Mouse (Mus musculus) ovary, postnatal 10 days (tissue): ENCODE data around the gene Zfp664.

Experiments
- DNase-seq: peaks from one replicate; pipeline ENCODE4 v3.0.0; 2022; ENCODE audit warnings: low spot score

Gene Zfp664

GRCm38 (mm10) chr5:124862013-124862866 lies at the start of gene Zfp664, which contains the start of gene Ccdc92:
Gene Zfp664 (plus strand): TSS chr5:124862691.
Gene Ccdc92 (minus strand): TSS chr5:124862424.
- DNase-seq: peak; percentile 81

GRCm38 (mm10) chr5:124814797-124815196 lies 47.7 kb upstream of the Zfp664 start:
- DNase-seq: no peak

GRCm38 (mm10) chr5:124817050-124817449 lies 45.4 kb upstream of the Zfp664 start:
- no peak for DNase-seq

GRCm38 (mm10) chr5:124822128-124822894 lies 40.2 kb upstream of the Zfp664 start:
- no peak for DNase-seq

- DNase-seq: no peak
Measured at GRCm38 (mm10) chr5:124830331-124830730, 32.2 kb upstream of the Zfp664 start.

- DNase-seq: no peak
Measured at GRCm38 (mm10) chr5:124835218-124835617, 27.3 kb upstream of the Zfp664 start.

GRCm38 (mm10) chr5:124836075-124836474 lies 26.4 kb upstream of the Zfp664 start:
- no peak for DNase-seq

- DNase-seq: no peak
Measured at GRCm38 (mm10) chr5:124836621-124837020, 25.9 kb upstream of the Zfp664 start.

- DNase-seq: no peak
Measured at GRCm38 (mm10) chr5:124840202-124840601, 22.3 kb upstream of the Zfp664 start.

- DNase-seq: no peak
Measured at GRCm38 (mm10) chr5:124840669-124841068, 21.8 kb upstream of the Zfp664 start.

- no peak for DNase-seq
Measured at GRCm38 (mm10) chr5:124843386-124843785, 19.1 kb upstream of the Zfp664 start.

- DNase-seq: no peak
Measured at GRCm38 (mm10) chr5:124844929-124845328, 17.6 kb upstream of the Zfp664 start.

- DNase-seq: no peak
Measured at GRCm38 (mm10) chr5:124847014-124847413, 15.5 kb upstream of the Zfp664 start.

GRCm38 (mm10) chr5:124848994-124849393 lies 13.5 kb upstream of the Zfp664 start:
- DNase-seq: no peak

- DNase-seq: no peak
Measured at GRCm38 (mm10) chr5:124851572-124851971, 10.9 kb upstream of the Zfp664 start.

- no peak for DNase-seq
Measured at GRCm38 (mm10) chr5:124852294-124852693, 10.2 kb upstream of the Zfp664 start.

GRCm38 (mm10) chr5:124853079-124853478 lies 9.4 kb upstream of the Zfp664 start:
- no peak for DNase-seq

- DNase-seq: no peak
Measured at GRCm38 (mm10) chr5:124854202-124854601, 8.3 kb upstream of the Zfp664 start.

- DNase-seq: no peak
Measured at GRCm38 (mm10) chr5:124860013-124860412, 2.5 kb upstream of the Zfp664 start.

GRCm38 (mm10) chr5:124861463-124861862 lies 1.0 kb upstream of the Zfp664 start:
- no peak for DNase-seq

- peak; percentile 60 for DNase-seq
Measured at GRCm38 (mm10) chr5:124862871-124863741, 615 bp downstream of the Zfp664 start.

GRCm38 (mm10) chr5:124868981-124869380 lies 6.5 kb downstream of the Zfp664 start:
- DNase-seq: no peak
